Mouse (Mus musculus): ENCODE measurements at regions not wholly inside any gene's neighbourhood (a gene's known extent, or its start where the extent isn't known, plus 50 kb on each side); places are given as distances from the start of the nearest gene placed in this dataset.

GRCm38 (mm10) chr15:93881276-93881675, 285.6 kb upstream of the Prickle1 start:
- no peak for DNase-seq
- Histone ChIP-seq H3K27ac (no peak overlapping the region), H3K79me2 (replicated peaks; ENCODE audit: control insufficient read depth, insufficient read depth, low read length) (no peaks in the 10 kb centered on the region), H3K27me3 (ENCODE audit: control insufficient read depth, insufficient read depth, low read length) (no peaks in the 10 kb centered on the region), H3K4me1 (ENCODE audit: control insufficient read depth, insufficient read depth, low read length) (no peaks in the 10 kb centered on the region), H3K9ac (ENCODE audit: low read depth, low read length) (no peak overlapping the region), H3K4me3 (no peak overlapping the region), H3K36me3 (ENCODE audit: control insufficient read depth, insufficient read depth, low read length) (no peaks in the 10 kb centered on the region)
- TF ChIP-seq EP300 (IDR thresholded peaks at IDR 0.05; ENCODE audit: insufficient read depth, low read depth, low read length) (no peak), CTCF (IDR thresholded peaks at IDR 0.05) (no peak), POLR2A (IDR thresholded peaks at IDR 0.05; ENCODE audit: insufficient read depth, low read depth, low read length) (no peak)
- intact Hi-C loops (cut with DNase I) = no loop called here

GRCm38 (mm10) chr15:93880302-93880701, 284.6 kb upstream of the Prickle1 start:
- DNase-seq = no peak
- Histone ChIP-seq H3K4me1 (ENCODE audit: control insufficient read depth, insufficient read depth, low read length) (no peaks in the 10 kb centered on the region), H3K79me2 (replicated peaks; ENCODE audit: control insufficient read depth, insufficient read depth, low read length) (no peaks in the 10 kb centered on the region), H3K9ac (ENCODE audit: low read depth, low read length) (no peak overlapping the region), H3K36me3 (ENCODE audit: control insufficient read depth, insufficient read depth, low read length) (no peaks in the 10 kb centered on the region), H3K4me3 (no peak overlapping the region), H3K27me3 (ENCODE audit: control insufficient read depth, insufficient read depth, low read length) (no peaks in the 10 kb centered on the region), H3K27ac (no peak overlapping the region)
- intact Hi-C loops (cut with DNase I) = no loop called here
- 92% methylated on average over 8 of the region's 8 CpGs for WGBS
- no peak for TF ChIP-seq EP300 (IDR thresholded peaks at IDR 0.05; ENCODE audit: insufficient read depth, low read depth, low read length)
- no peak for TF ChIP-seq POLR2A (IDR thresholded peaks at IDR 0.05; ENCODE audit: insufficient read depth, low read depth, low read length)
- TF ChIP-seq CTCF (IDR thresholded peaks at IDR 0.05) = no peak

- H3K27ac ChIP-seq = no peak overlapping the region
- H3K9ac ChIP-seq (ENCODE audit: low read depth, low read length) = no peak overlapping the region
- H3K4me1 ChIP-seq (ENCODE audit: control insufficient read depth, insufficient read depth, low read length) = no peaks in the 10 kb centered on the region
- no peak for TF ChIP-seq POLR2A (IDR thresholded peaks at IDR 0.05; ENCODE audit: insufficient read depth, low read depth, low read length)
- TF ChIP-seq EP300 (IDR thresholded peaks at IDR 0.05; ENCODE audit: insufficient read depth, low read depth, low read length) = no peak
- TF ChIP-seq CTCF (IDR thresholded peaks at IDR 0.05) = no peak
- H3K4me3 ChIP-seq = no peak overlapping the region
- WGBS = 79% methylated on average over 3 of the region's 3 CpGs
- H3K27me3 ChIP-seq (ENCODE audit: control insufficient read depth, insufficient read depth, low read length) = no peaks in the 10 kb centered on the region
- no peak for DNase-seq
- no peaks in the 10 kb centered on the region for H3K79me2 ChIP-seq (replicated peaks; ENCODE audit: control insufficient read depth, insufficient read depth, low read length)
- no peaks in the 10 kb centered on the region for H3K36me3 ChIP-seq (ENCODE audit: control insufficient read depth, insufficient read depth, low read length)
- intact Hi-C loops (cut with DNase I) = no loop called here
These were observed 283.3 kb upstream of the Prickle1 start for GRCm38 (mm10) chr15:93879006-93879405.

GRCm38 (mm10) chr15:93876335-93876734, 280.6 kb upstream of the Prickle1 start:
- Histone ChIP-seq H3K36me3 (ENCODE audit: control insufficient read depth, insufficient read depth, low read length) (no peaks in the 10 kb centered on the region), H3K9ac (ENCODE audit: low read depth, low read length) (no peak overlapping the region), H3K27me3 (ENCODE audit: control insufficient read depth, insufficient read depth, low read length) (no peaks in the 10 kb centered on the region), H3K4me1 (ENCODE audit: control insufficient read depth, insufficient read depth, low read length) (no peaks in the 10 kb centered on the region), H3K4me3 (no peak overlapping the region), H3K27ac (no peak overlapping the region), H3K79me2 (replicated peaks; ENCODE audit: control insufficient read depth, insufficient read depth, low read length) (no peaks in the 10 kb centered on the region)
- DNase-seq = no peak
- TF ChIP-seq POLR2A (IDR thresholded peaks at IDR 0.05; ENCODE audit: insufficient read depth, low read depth, low read length) = no peak
- no peak for TF ChIP-seq EP300 (IDR thresholded peaks at IDR 0.05; ENCODE audit: insufficient read depth, low read depth, low read length)
- no peak for TF ChIP-seq CTCF (IDR thresholded peaks at IDR 0.05)
- 89% methylated on average over 10 of the region's 10 CpGs for WGBS
- intact Hi-C loops (cut with DNase I) = no loop called here

GRCm38 (mm10) chr15:93875685-93876084, 280.0 kb upstream of the Prickle1 start:
- no peak for DNase-seq
- Histone ChIP-seq H3K27ac (no peak overlapping the region), H3K36me3 (ENCODE audit: control insufficient read depth, insufficient read depth, low read length) (no peaks in the 10 kb centered on the region), H3K79me2 (replicated peaks; ENCODE audit: control insufficient read depth, insufficient read depth, low read length) (no peaks in the 10 kb centered on the region), H3K4me3 (no peak overlapping the region), H3K27me3 (ENCODE audit: control insufficient read depth, insufficient read depth, low read length) (no peaks in the 10 kb centered on the region), H3K9ac (ENCODE audit: low read depth, low read length) (no peak overlapping the region), H3K4me1 (ENCODE audit: control insufficient read depth, insufficient read depth, low read length) (no peaks in the 10 kb centered on the region)
- intact Hi-C loops (cut with DNase I) = no loop called here
- 98% methylated on average over 1 of the region's 1 CpGs for WGBS
- no peak for TF ChIP-seq POLR2A (IDR thresholded peaks at IDR 0.05; ENCODE audit: insufficient read depth, low read depth, low read length)
- TF ChIP-seq CTCF (IDR thresholded peaks at IDR 0.05) = no peak
- TF ChIP-seq EP300 (IDR thresholded peaks at IDR 0.05; ENCODE audit: insufficient read depth, low read depth, low read length) = no peak

- Histone ChIP-seq H3K27ac (no peak overlapping the region), H3K36me3 (ENCODE audit: control insufficient read depth, insufficient read depth, low read length) (no peaks in the 10 kb centered on the region), H3K4me3 (no peak overlapping the region), H3K9ac (ENCODE audit: low read depth, low read length) (no peak overlapping the region), H3K79me2 (replicated peaks; ENCODE audit: control insufficient read depth, insufficient read depth, low read length) (no peaks in the 10 kb centered on the region), H3K27me3 (ENCODE audit: control insufficient read depth, insufficient read depth, low read length) (no peaks in the 10 kb centered on the region), H3K4me1 (ENCODE audit: control insufficient read depth, insufficient read depth, low read length) (no peaks in the 10 kb centered on the region)
- no peak for DNase-seq
- WGBS = 78% methylated on average over 6 of the region's 6 CpGs
- intact Hi-C loops (cut with DNase I) = no loop called here
- TF ChIP-seq POLR2A (IDR thresholded peaks at IDR 0.05; ENCODE audit: insufficient read depth, low read depth, low read length) (no peak), CTCF (IDR thresholded peaks at IDR 0.05) (no peak), EP300 (IDR thresholded peaks at IDR 0.05; ENCODE audit: insufficient read depth, low read depth, low read length) (no peak)
These were observed 278.5 kb upstream of the Prickle1 start for GRCm38 (mm10) chr15:93874206-93874605.
